Mouse (Mus musculus): ENCODE results near the gene Ttc1. TPM values are rescaled to one million over a fixed set of nuclear protein-coding genes. Genes with fewer than 3 reads are reported as not detected.

Gene Ttc1
- total RNA-seq, 2 experiments from 2014 or later: 52.1 to 59.8 TPM

GRCm38 (mm10) chr11:43705751-43706150 lies 42.1 kb downstream of the Ttc1 start:
- DNase-seq: no peak

- no peak for DNase-seq
These were observed 44.3 kb downstream of the Ttc1 start for GRCm38 (mm10) chr11:43703552-43703951.

- no peak for DNase-seq
These were observed 47.5 kb downstream of the Ttc1 start for GRCm38 (mm10) chr11:43700291-43700690.

- DNase-seq: no peak
These were observed 49.2 kb downstream of the Ttc1 start for GRCm38 (mm10) chr11:43698621-43699020.

- no peak for DNase-seq
These were observed 51.2 kb downstream of the Ttc1 start for GRCm38 (mm10) chr11:43696623-43697022.

- DNase-seq: no peak
These were observed 59.0 kb downstream of the Ttc1 start for GRCm38 (mm10) chr11:43688850-43689249.

GRCm38 (mm10) chr11:43682415-43683217 lies 65.2 kb downstream of the Ttc1 start:
- DNase-seq: peak; percentile 59 to 75

- peak; percentile 99 for DNase-seq
These were observed 66.1 kb downstream of the Ttc1 start, which contains the start of gene Pwwp2a for GRCm38 (mm10) chr11:43681472-43682414. TSS of gene Pwwp2a (plus strand) at chr11:43681998.

Other genes starting within 250 kb of the Ttc1 start
- 1 to 10 TPM; 1.3 to 1.6 TPM for gene Ccnjl, start 219.2 kb downstream of the Ttc1 start, total RNA-seq (2021)
- under 1 TPM; 0.20 to 0.36 TPM for gene 4933415A04Rik, start 161.0 kb downstream of the Ttc1 start, total RNA-seq (2021)
- gene Fabp6, start 146.5 kb downstream of the Ttc1 start, total RNA-seq (2021): not detected
- 10 to 100 TPM; 14.9 to 16.4 TPM for gene Pwwp2a, start 66.0 kb downstream of the Ttc1 start, total RNA-seq (2021)
- 10 to 100 TPM; 44.0 to 48.9 TPM for gene Adra1b, start 153.2 kb upstream of the Ttc1 start, total RNA-seq (2021)